Mouse (Mus musculus) heart, embryonic 10.5 days (tissue): Measurements from ENCODE around the gene Nup37. TPM values are rescaled to one million over a fixed set of nuclear protein-coding genes. Genes with fewer than 3 reads are reported as not detected.

Experiments
- DNase-seq: peaks from one replicate; pipeline ENCODE4 v3.0.0-alpha.2; 2017; ENCODE audit warnings: low spot score
- H3K27ac ChIP-seq: fragments of 300-500 bp; sonication (generic); 2 replicates; pipeline ENCODE4 v1.5.1; 2016; ENCODE audit warnings: mild to moderate bottlenecking
- H3K27me3 ChIP-seq: fragments of 300-500 bp; sonication (generic); 2 replicates; pipeline ENCODE4 v1.6.1; 2016; ENCODE audit warnings: mild to moderate bottlenecking; ENCODE audit not compliant: poor library complexity, insufficient read depth, severe bottlenecking
- H3K36me3 ChIP-seq: fragments of 300-500 bp; sonication (generic); 2 replicates; pipeline ENCODE4 v1.6.1; 2016; ENCODE audit warnings: mild to moderate bottlenecking, moderate library complexity
- H3K4me1 ChIP-seq: fragments of 300-500 bp; sonication (generic); 2 replicates; pipeline ENCODE4 v1.6.1; 2016; ENCODE audit warnings: mild to moderate bottlenecking
- H3K4me3 ChIP-seq: fragments of 300-500 bp; sonication (generic); 2 replicates; pipeline ENCODE4 v1.5.1; 2016; ENCODE audit warnings: mild to moderate bottlenecking, moderate library complexity
- H3K9me3 ChIP-seq: fragments of 300-500 bp; sonication (generic); 2 replicates; pipeline ENCODE4 v1.6.1; 2016; ENCODE audit warnings: mild to moderate bottlenecking, moderate library complexity
- WGBS: fragments of 180-500 bp; shearing (Covaris S2); methylation state at CpG from one replicate; pipeline ENCODE4 v1.1.7; 2016; 5-methylcytosine and 5-hydroxymethylcytosine counted together
- polyA plus RNA-seq: library from polyadenylated mRNA; unstranded; fragments of >200 nt; fragmentation: Nextera tagmentation; extraction: Ambion mirVana; gene quantifications from 2 replicates; pipeline ENCODE4 v1.2.1, GENCODE M21; 2016

The Nup37 gene
- polyA plus RNA-seq, 1 experiment from 2014 or later: 72.8 TPM

GRCm38 (mm10) chr10:88200951-88201638 is 54.3 kb downstream of the Nup37 start, which contains the start of gene Washc3:
TSS of gene Washc3 (plus strand) at chr10:88201093.
- Histone ChIP-seq H3K36me3 (peaks cover 6% of the 10 kb centered on the region), H3K27ac (peak within 1 kb of the TSS; percentile 91), H3K4me1 (0 out of 2 replicates have a peak, but pooled peaks cover 4% of the 10 kb centered on the region), H3K27me3 (no peaks in the 10 kb centered on the region), H3K9me3 (no peaks in the 10 kb centered on the region), H3K4me3 (peak within 1 kb of the TSS; percentile 72)
- 3% methylated on average over 23 of the region's 23 CpGs for WGBS
- DNase-seq: peak; percentile 96

DNA sequence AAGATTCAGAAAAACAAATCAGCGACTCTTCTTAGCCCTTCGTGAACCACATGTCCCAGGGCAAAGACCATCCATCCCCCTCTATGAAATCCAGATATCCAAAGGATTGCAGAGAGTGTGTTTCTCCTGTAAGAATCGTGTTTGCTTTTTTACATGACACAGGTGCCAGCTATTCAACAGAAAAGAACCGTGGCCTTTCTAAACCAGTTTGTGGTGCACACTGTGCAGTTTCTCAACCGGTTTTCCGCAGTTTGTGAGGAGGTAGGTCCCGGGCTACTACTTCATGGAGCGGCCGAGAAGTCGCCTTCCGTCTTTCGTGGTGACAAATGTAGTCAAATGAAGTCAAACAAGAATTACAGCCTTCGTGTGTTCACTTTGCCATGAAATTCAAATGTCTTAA is 54.9 kb downstream of the Nup37 start:
- WGBS: 77% methylated on average over 13 of the region's 13 CpGs
- Histone ChIP-seq H3K27ac (peak overlapping the region; percentile 91), H3K36me3 (peaks cover 6% of the 10 kb centered on the region), H3K9me3 (no peaks in the 10 kb centered on the region), H3K27me3 (no peaks in the 10 kb centered on the region), H3K4me3 (peak overlapping the region; percentile 72), H3K4me1 (0 out of 2 replicates have a peak, but pooled peaks cover 4% of the 10 kb centered on the region)
- DNase-seq: no peak

GRCm38 (mm10) chr10:88202581-88202980 is 55.8 kb downstream of the Nup37 start:
- H3K9me3 ChIP-seq: no peaks in the 10 kb centered on the region
- H3K4me3 ChIP-seq: no peak overlapping the region
- 82% methylated on average over 8 of the region's 8 CpGs for WGBS
- H3K4me1 ChIP-seq: 0 out of 2 replicates have a peak, but pooled peaks cover 4% of the 10 kb centered on the region
- H3K36me3 ChIP-seq: peaks cover 6% of the 10 kb centered on the region
- H3K27me3 ChIP-seq: no peaks in the 10 kb centered on the region
- H3K27ac ChIP-seq: no peak overlapping the region
- DNase-seq: no peak

GRCm38 (mm10) chr10:88203236-88203635 is 56.4 kb downstream of the Nup37 start:
- H3K4me1 ChIP-seq: 0 out of 2 replicates have a peak, but pooled peaks cover 4% of the 10 kb centered on the region
- H3K27ac ChIP-seq: no peak overlapping the region
- WGBS: 92% methylated on average over 6 of the region's 6 CpGs
- H3K27me3 ChIP-seq: no peaks in the 10 kb centered on the region
- H3K9me3 ChIP-seq: no peaks in the 10 kb centered on the region
- H3K4me3 ChIP-seq: no peak overlapping the region
- peaks cover 6% of the 10 kb centered on the region for H3K36me3 ChIP-seq
- DNase-seq: no peak

DNA sequence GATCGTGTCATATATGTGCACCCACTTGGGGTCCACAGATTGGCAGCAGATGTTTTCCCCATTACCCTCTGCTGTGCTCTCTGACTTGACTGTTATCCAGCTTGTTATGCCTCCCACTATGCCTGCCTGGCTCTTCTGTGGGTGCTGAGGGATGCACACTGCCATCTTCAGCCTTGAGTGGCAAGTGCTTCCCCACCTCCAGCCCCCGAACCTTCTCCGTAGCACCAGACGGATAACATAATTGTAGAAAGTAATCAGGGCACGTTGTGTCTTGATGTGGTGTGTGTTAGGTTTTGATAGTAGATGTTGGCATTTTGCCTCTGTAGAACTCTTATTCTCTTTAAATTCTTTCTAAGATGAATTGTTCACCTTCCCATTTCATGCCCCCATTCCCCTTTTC is 65.9 kb downstream of the Nup37 start:
- H3K4me3 ChIP-seq: no peak overlapping the region
- no peak for DNase-seq
- H3K4me1 ChIP-seq: no peaks in the 10 kb centered on the region
- no peak overlapping the region for H3K27ac ChIP-seq
- no peaks in the 10 kb centered on the region for H3K27me3 ChIP-seq
- WGBS: 87% methylated on average over 5 of the region's 5 CpGs
- H3K36me3 ChIP-seq: peaks cover 16% of the 10 kb centered on the region; the same call in 1 of the 2 replicates
- no peaks in the 10 kb centered on the region for H3K9me3 ChIP-seq

DNA sequence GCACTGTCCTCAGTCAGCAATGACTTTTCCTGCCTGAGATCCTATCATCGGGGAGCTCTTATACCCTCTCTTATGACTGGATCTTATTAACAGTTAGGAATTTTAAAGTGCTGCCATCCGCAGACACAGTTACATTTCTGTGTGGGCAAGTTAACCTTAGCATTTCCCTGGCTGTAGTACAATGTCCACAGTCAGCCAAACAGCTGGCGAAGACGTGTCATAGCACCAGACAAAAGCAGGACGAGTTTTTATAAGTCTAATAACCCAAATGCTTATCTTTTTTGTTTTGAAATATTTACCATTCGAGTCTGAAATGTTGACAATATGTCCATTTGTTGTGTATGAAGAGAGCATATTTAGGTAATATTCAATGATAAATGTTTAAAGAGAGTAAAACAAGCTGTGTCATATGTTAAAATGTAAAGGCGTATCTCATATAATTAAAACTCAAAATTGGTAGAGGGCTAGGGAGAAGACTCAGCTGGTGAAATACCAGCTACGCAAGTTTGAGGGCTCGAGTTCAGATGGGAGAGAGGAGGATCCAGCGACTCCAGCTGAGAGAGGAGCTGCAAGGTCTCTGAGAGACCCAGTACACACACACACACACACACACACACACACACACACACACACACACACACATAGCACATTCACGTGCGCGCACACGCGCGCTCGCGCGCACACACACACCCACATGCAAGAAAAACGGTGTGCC is 68.2 kb downstream of the Nup37 start:
- Histone ChIP-seq H3K4me1 (no peaks in the 10 kb centered on the region), H3K4me3 (no peak overlapping the region), H3K36me3 (peaks cover 16% of the 10 kb centered on the region; the same call in 1 of the 2 replicates), H3K9me3 (no peaks in the 10 kb centered on the region), H3K27ac (no peak overlapping the region), H3K27me3 (no peaks in the 10 kb centered on the region)
- WGBS: 94% methylated on average over 20 of the region's 20 CpGs
- DNase-seq: no peak

- Histone ChIP-seq H3K4me1 (peaks cover 6% of the 10 kb centered on the region), H3K27me3 (no peaks in the 10 kb centered on the region), H3K36me3 (peaks cover 11% of the 10 kb centered on the region; the same call in 1 of the 2 replicates), H3K4me3 (no peak overlapping the region), H3K9me3 (no peaks in the 10 kb centered on the region), H3K27ac (no peak overlapping the region)
- DNase-seq: no peak
- WGBS: 90% methylated on average over 3 of the region's 3 CpGs
These were observed 71.4 kb downstream of the Nup37 start for GRCm38 (mm10) chr10:88218161-88218560.

- Histone ChIP-seq H3K27ac (no peak overlapping the region), H3K27me3 (no peaks in the 10 kb centered on the region), H3K4me1 (peaks cover 6% of the 10 kb centered on the region), H3K9me3 (no peaks in the 10 kb centered on the region), H3K36me3 (peaks cover 4% of the 10 kb centered on the region; the same call in 1 of the 2 replicates), H3K4me3 (no peak overlapping the region)
- 89% methylated on average over 5 of the region's 5 CpGs for WGBS
- DNase-seq: no peak
These were observed 74.9 kb downstream of the Nup37 start for GRCm38 (mm10) chr10:88221718-88222117.

DNA sequence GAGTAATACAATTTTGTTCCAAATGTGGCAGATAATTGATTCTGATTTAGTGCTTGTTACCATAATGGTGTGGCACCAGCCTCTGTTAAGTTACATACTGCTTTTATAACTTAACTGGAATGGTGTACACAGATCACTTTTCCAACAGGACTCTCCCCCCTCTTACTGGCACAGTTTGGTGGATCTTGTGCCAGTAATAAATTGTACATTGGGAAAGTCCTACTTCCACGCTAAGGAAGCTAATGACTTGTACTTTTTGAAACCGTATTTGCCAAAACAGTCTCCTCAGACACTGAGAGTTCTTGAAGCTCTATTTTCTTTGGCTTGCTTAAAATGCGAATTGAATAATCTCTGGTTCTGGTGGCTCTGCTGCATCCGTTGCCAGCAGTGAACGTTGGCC is 78.6 kb downstream of the Nup37 start:
- H3K4me1 ChIP-seq: peaks cover 9% of the 10 kb centered on the region
- WGBS: 90% methylated on average over 5 of the region's 5 CpGs

GRCm38 (mm10) chr10:88227962-88228361 is 81.2 kb downstream of the Nup37 start:
- 92% methylated on average over 2 of the region's 2 CpGs for WGBS
- DNase-seq: no peak
- no peaks in the 10 kb centered on the region for H3K9me3 ChIP-seq

More for the DNA sequence above, 78.6 kb downstream of the Nup37 start:
- H3K27ac ChIP-seq: no peak overlapping the region
- H3K27me3 ChIP-seq: no peaks in the 10 kb centered on the region
- H3K9me3 ChIP-seq: no peaks in the 10 kb centered on the region
- peaks cover 5% of the 10 kb centered on the region; the same call in 1 of the 2 replicates for H3K36me3 ChIP-seq
- DNase-seq: no peak
- H3K4me3 ChIP-seq: no peak overlapping the region

More at GRCm38 (mm10) chr10:88227962-88228361, 81.2 kb downstream of the Nup37 start:
- H3K27ac ChIP-seq: no peak overlapping the region
- 0 out of 2 replicates have a peak, but pooled peaks cover 3% of the 10 kb centered on the region for H3K4me1 ChIP-seq
- H3K4me3 ChIP-seq: no peak overlapping the region
- H3K27me3 ChIP-seq: no peaks in the 10 kb centered on the region
- peaks cover 3% of the 10 kb centered on the region; the same call in 1 of the 2 replicates for H3K36me3 ChIP-seq

Other genes with a start within 250 kb of the Nup37 start
- 0.64 and 0.74 TPM in 2 replicates for gene Pmch, start 55.9 kb upstream of the Nup37 start, polyA plus RNA-seq
- 14.7 and 15.1 TPM in 2 replicates for gene Parpbp, start 51 bp upstream of the Nup37 start, polyA plus RNA-seq
- 49.9 and 54.4 TPM in 2 replicates for gene Washc3, start 54.1 kb downstream of the Nup37 start, polyA plus RNA-seq
- gene Dram1, start 232.1 kb downstream of the Nup37 start, polyA plus RNA-seq: 0.83 and 0.86 TPM in 2 replicates
- gene Gnptab, start 232.1 kb downstream of the Nup37 start, polyA plus RNA-seq: 8.2 and 8.8 TPM in 2 replicates